Mouse (Mus musculus): Measurements from ENCODE around the gene Elac2. TPM values are rescaled to one million over a fixed set of nuclear protein-coding genes. Genes with fewer than 3 reads are reported as not detected.

Elac2 gene
- total RNA-seq (2012; rRNA removed): 124 and 151 TPM in 2 replicates

- peaks cover 2 to 3% of the 10 kb centered on the region in 2 experiments; a peak in 2 of 4 replicates for H3K4me1 ChIP-seq (ENCODE audit: control insufficient read depth in 2 of 2, insufficient read depth in 2 of 2, low read length in 2 of 2, poor library complexity in 1 of 2)
- peaks cover 15% of the 10 kb centered on the region for H3K36me3 ChIP-seq (ENCODE audit: control insufficient read depth, insufficient read depth, low read length, poor library complexity, severe bottlenecking)
- no peaks in the 10 kb centered on the region for H3K9me3 ChIP-seq (ENCODE audit: control insufficient read depth, insufficient read depth, low read depth, low read length)
- TF ChIP-seq ZNF384 (IDR thresholded peaks at IDR 0.05; ENCODE audit: low read depth, low read length) (no peak), MAFK (IDR thresholded peaks at IDR 0.05; ENCODE audit: insufficient read depth, low read depth, low read length) (no peak), CHD2 (IDR thresholded peaks at IDR 0.05; ENCODE audit: low read depth, low read length) (peak; percentile 58; the same call in 1 of the 2 replicates), ZC3H11A (IDR thresholded peaks at IDR 0.05; ENCODE audit: borderline replicate concordance, low read depth, low read length) (no peak), HCFC1 (IDR thresholded peaks at IDR 0.05; ENCODE audit: borderline replicate concordance, insufficient read depth, low read length) (peak; percentile 66)
- H3K9ac ChIP-seq (ENCODE audit: insufficient read depth, low read depth, low read length, poor library complexity, severe bottlenecking): peak within 1 kb of the TSS; percentile 75
- in situ Hi-C loops (cut with MboI; ENCODE audit: low sequenced_read_pairs in 2 of 2, unreplicated experiment in 2 of 2): no loop called here
- peak within 1 kb of the TSS; percentile 75 to 94 for H3K4me3 ChIP-seq (ENCODE audit: insufficient read depth in 1 of 2, low read depth in 1 of 2, low read length in 2 of 2, poor library complexity in 1 of 2, severe bottlenecking in 1 of 2)
- H3K27ac ChIP-seq (ENCODE audit: insufficient read depth, low read depth, low read length, poor library complexity, severe bottlenecking): no peak within 1 kb of the TSS
- DNase-seq (ENCODE audit: low read depth, low spot score): peak; percentile 96
These were observed at the start of gene Elac2 for GRCm38 (mm10) chr11:64978720-64979488. Gene Elac2, plus strand, starts transcription at chr11:64979038.

GRCm38 (mm10) chr11:64929130-64929529, 49.7 kb upstream of the Elac2 start:
- in situ Hi-C loops (cut with MboI; ENCODE audit: low sequenced_read_pairs in 2 of 2, unreplicated experiment in 2 of 2): no loop called here
- DNase-seq (ENCODE audit: low read depth, low spot score): no peak
- Histone ChIP-seq H3K9me3 (ENCODE audit: control insufficient read depth, insufficient read depth, low read depth, low read length) (no peaks in the 10 kb centered on the region), H3K9ac (ENCODE audit: insufficient read depth, low read depth, low read length, poor library complexity, severe bottlenecking) (no peak overlapping the region), H3K4me3 (ENCODE audit: insufficient read depth in 1 of 2, low read depth in 1 of 2, low read length in 2 of 2, poor library complexity in 1 of 2, severe bottlenecking in 1 of 2) (no peak overlapping the region), H3K36me3 (ENCODE audit: control insufficient read depth, insufficient read depth, low read length, poor library complexity, severe bottlenecking) (no peaks in the 10 kb centered on the region), H3K27ac (ENCODE audit: insufficient read depth, low read depth, low read length, poor library complexity, severe bottlenecking) (no peak overlapping the region), H3K4me1 (ENCODE audit: control insufficient read depth in 2 of 2, insufficient read depth in 2 of 2, low read length in 2 of 2, poor library complexity in 1 of 2) (no peaks in the 10 kb centered on the region)
- TF ChIP-seq ZC3H11A (IDR thresholded peaks at IDR 0.05; ENCODE audit: borderline replicate concordance, low read depth, low read length) (no peak), CHD2 (IDR thresholded peaks at IDR 0.05; ENCODE audit: low read depth, low read length) (no peak), HCFC1 (IDR thresholded peaks at IDR 0.05; ENCODE audit: borderline replicate concordance, insufficient read depth, low read length) (no peak), MAFK (IDR thresholded peaks at IDR 0.05; ENCODE audit: insufficient read depth, low read depth, low read length) (no peak), ZNF384 (IDR thresholded peaks at IDR 0.05; ENCODE audit: low read depth, low read length) (no peak)

- Histone ChIP-seq H3K4me3 (ENCODE audit: insufficient read depth in 1 of 2, low read depth in 1 of 2, low read length in 2 of 2, poor library complexity in 1 of 2, severe bottlenecking in 1 of 2) (no peak overlapping the region), H3K9me3 (ENCODE audit: control insufficient read depth, insufficient read depth, low read depth, low read length) (no peaks in the 10 kb centered on the region), H3K36me3 (ENCODE audit: control insufficient read depth, insufficient read depth, low read length, poor library complexity, severe bottlenecking) (no peaks in the 10 kb centered on the region), H3K27ac (ENCODE audit: insufficient read depth, low read depth, low read length, poor library complexity, severe bottlenecking) (no peak overlapping the region), H3K4me1 (ENCODE audit: control insufficient read depth in 2 of 2, insufficient read depth in 2 of 2, low read length in 2 of 2, poor library complexity in 1 of 2) (no peaks in the 10 kb centered on the region), H3K9ac (ENCODE audit: insufficient read depth, low read depth, low read length, poor library complexity, severe bottlenecking) (no peak overlapping the region)
- no peak for DNase-seq (ENCODE audit: low read depth, low spot score)
- TF ChIP-seq CHD2 (IDR thresholded peaks at IDR 0.05; ENCODE audit: low read depth, low read length): no peak
- in situ Hi-C loops (cut with MboI; ENCODE audit: low sequenced_read_pairs in 2 of 2, unreplicated experiment in 2 of 2): no loop called here
These were observed 47.6 kb upstream of the Elac2 start for GRCm38 (mm10) chr11:64931060-64931770.

GRCm38 (mm10) chr11:64937226-64937625, 41.6 kb upstream of the Elac2 start:
- H3K4me1 ChIP-seq (ENCODE audit: control insufficient read depth in 2 of 2, insufficient read depth in 2 of 2, low read length in 2 of 2, poor library complexity in 1 of 2): no peaks in the 10 kb centered on the region
- H3K36me3 ChIP-seq (ENCODE audit: control insufficient read depth, insufficient read depth, low read length, poor library complexity, severe bottlenecking): no peaks in the 10 kb centered on the region
- DNase-seq (ENCODE audit: low read depth, low spot score): no peak
- no peak for TF ChIP-seq CHD2 (IDR thresholded peaks at IDR 0.05; ENCODE audit: low read depth, low read length)
- no peak for TF ChIP-seq ZNF384 (IDR thresholded peaks at IDR 0.05; ENCODE audit: low read depth, low read length)
- TF ChIP-seq HCFC1 (IDR thresholded peaks at IDR 0.05; ENCODE audit: borderline replicate concordance, insufficient read depth, low read length): no peak
- no peak for TF ChIP-seq MAFK (IDR thresholded peaks at IDR 0.05; ENCODE audit: insufficient read depth, low read depth, low read length)
- TF ChIP-seq ZC3H11A (IDR thresholded peaks at IDR 0.05; ENCODE audit: borderline replicate concordance, low read depth, low read length): no peak
- H3K9me3 ChIP-seq (ENCODE audit: control insufficient read depth, insufficient read depth, low read depth, low read length): no peaks in the 10 kb centered on the region
- H3K27ac ChIP-seq (ENCODE audit: insufficient read depth, low read depth, low read length, poor library complexity, severe bottlenecking): no peak overlapping the region
- no peak overlapping the region for H3K4me3 ChIP-seq (ENCODE audit: insufficient read depth in 1 of 2, low read depth in 1 of 2, low read length in 2 of 2, poor library complexity in 1 of 2, severe bottlenecking in 1 of 2)
- no peak overlapping the region for H3K9ac ChIP-seq (ENCODE audit: insufficient read depth, low read depth, low read length, poor library complexity, severe bottlenecking)
- in situ Hi-C loops (cut with MboI; ENCODE audit: low sequenced_read_pairs in 2 of 2, unreplicated experiment in 2 of 2): no loop called here
